Mouse (Mus musculus): ENCODE results near the gene Tpm1.

Gene Tpm1

GRCm38 (mm10) chr9:67046881-67047605, 2.2 kb downstream of the Tpm1 start:
- peak; percentile 48 for DNase-seq (ENCODE audit: low read depth, low spot score)

- DNase-seq (ENCODE audit: low read depth, low spot score): no peak
Measured at GRCm38 (mm10) chr9:67045966-67046602, 3.1 kb downstream of the Tpm1 start.

GRCm38 (mm10) chr9:67045306-67045675, 3.9 kb downstream of the Tpm1 start:
- DNase-seq (ENCODE audit: low read depth, low spot score): no peak

- DNase-seq (ENCODE audit: low read depth, low spot score): peak; percentile 56
Measured at GRCm38 (mm10) chr9:67044551-67045305, 4.5 kb downstream of the Tpm1 start.

- DNase-seq (ENCODE audit: low read depth, low spot score): peak; percentile 98
Measured at GRCm38 (mm10) chr9:67043231-67044199, 5.7 kb downstream of the Tpm1 start.

GRCm38 (mm10) chr9:67042813-67043207, 6.4 kb downstream of the Tpm1 start:
- no peak for DNase-seq (ENCODE audit: low read depth, low spot score)

- DNase-seq (ENCODE audit: low read depth, low spot score): no peak
Measured at GRCm38 (mm10) chr9:67041840-67042812, 7.1 kb downstream of the Tpm1 start.

- DNase-seq (ENCODE audit: low read depth, low spot score): no peak
Measured at GRCm38 (mm10) chr9:67040963-67041839, 8.0 kb downstream of the Tpm1 start.

- DNase-seq (ENCODE audit: low read depth, low spot score): no peak
Measured at GRCm38 (mm10) chr9:67039867-67040266, 9.3 kb downstream of the Tpm1 start.

- no peak for DNase-seq (ENCODE audit: low read depth, low spot score)
Measured at GRCm38 (mm10) chr9:67038686-67039085, 10.5 kb downstream of the Tpm1 start.

GRCm38 (mm10) chr9:67037666-67038065, 11.5 kb downstream of the Tpm1 start:
- no peak for DNase-seq (ENCODE audit: low read depth, low spot score)

GRCm38 (mm10) chr9:67036527-67037118, 12.6 kb downstream of the Tpm1 start:
- no peak for DNase-seq (ENCODE audit: low read depth, low spot score)

- no peak for DNase-seq (ENCODE audit: low read depth, low spot score)
Measured at GRCm38 (mm10) chr9:67035957-67036451, 13.2 kb downstream of the Tpm1 start.

- DNase-seq (ENCODE audit: low read depth, low spot score): peak; percentile 23
Measured at GRCm38 (mm10) chr9:67034677-67035076, 14.5 kb downstream of the Tpm1 start.

- no peak for DNase-seq (ENCODE audit: low read depth, low spot score)
Measured at GRCm38 (mm10) chr9:67033016-67033415, 16.2 kb downstream of the Tpm1 start.

GRCm38 (mm10) chr9:67032611-67033010, 16.6 kb downstream of the Tpm1 start:
- no peak for DNase-seq (ENCODE audit: low read depth, low spot score)

- no peak for DNase-seq (ENCODE audit: low read depth, low spot score)
Measured at GRCm38 (mm10) chr9:67029518-67029917, 19.7 kb downstream of the Tpm1 start.

GRCm38 (mm10) chr9:67028929-67029328, 20.3 kb downstream of the Tpm1 start:
- DNase-seq (ENCODE audit: low read depth, low spot score): no peak

Data from CD4-positive helper T cell, adult 2 months (primary cell).